Mouse (Mus musculus) heart, postnatal 36 days (tissue): ENCODE measurements around the gene Pard3. TPM values are rescaled to one million over a fixed set of nuclear protein-coding genes. Genes with fewer than 3 reads are reported as not detected.

Experiments
- DNase-seq, 2 experiments: peaks; one replicate each; pipeline ENCODE4 v3.0.0; 2021 to 2022
- intact Hi-C: fragments of 180-260 bp; cut with DNase I; formaldehyde crosslinking; loops from one replicate; pipeline ENCODE4 v1.15.1; 2025
- total RNA-seq, 2 experiments: library from RNA; stranded (reverse); gene quantifications; 2 replicates each; pipeline ENCODE4 v1.2.3; 2021

Pard3 gene
- total RNA-seq, 2 experiments from 2014 or later, result 30.9 to 33.5 TPM

DNA sequence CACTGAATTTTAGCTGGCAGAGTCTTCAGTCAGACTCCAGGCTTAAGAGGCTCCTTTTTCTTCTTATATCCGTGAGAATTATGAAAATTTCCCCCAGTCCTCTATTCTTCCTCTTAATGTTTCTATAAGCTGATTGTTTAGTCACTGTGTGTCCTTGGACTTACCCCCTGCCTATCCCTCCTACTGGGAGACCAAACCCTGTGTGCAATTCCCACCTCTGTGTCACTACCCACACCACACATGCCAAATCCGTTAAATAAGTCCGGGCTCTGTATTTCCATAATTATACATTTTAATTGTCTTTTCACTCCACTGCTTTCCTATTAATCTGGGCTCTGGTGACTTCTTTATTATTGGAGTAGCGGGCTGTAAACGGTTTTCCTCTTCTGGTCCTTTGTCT, 203.1 kb downstream of the Pard3 start:
- DNase-seq, result no peak
- intact Hi-C loops, result loop anchor here (5.0 kb wide), 1 partner anchor 74 kb away; no protein-coding TSS in a partner anchor

GRCm38 (mm10) chr8:127268239-127269024, 204.7 kb downstream of the Pard3 start:
- intact Hi-C loops, result loop anchor here (5.0 kb wide), 1 partner anchor 76 kb away; no protein-coding TSS in a partner anchor

DNA sequence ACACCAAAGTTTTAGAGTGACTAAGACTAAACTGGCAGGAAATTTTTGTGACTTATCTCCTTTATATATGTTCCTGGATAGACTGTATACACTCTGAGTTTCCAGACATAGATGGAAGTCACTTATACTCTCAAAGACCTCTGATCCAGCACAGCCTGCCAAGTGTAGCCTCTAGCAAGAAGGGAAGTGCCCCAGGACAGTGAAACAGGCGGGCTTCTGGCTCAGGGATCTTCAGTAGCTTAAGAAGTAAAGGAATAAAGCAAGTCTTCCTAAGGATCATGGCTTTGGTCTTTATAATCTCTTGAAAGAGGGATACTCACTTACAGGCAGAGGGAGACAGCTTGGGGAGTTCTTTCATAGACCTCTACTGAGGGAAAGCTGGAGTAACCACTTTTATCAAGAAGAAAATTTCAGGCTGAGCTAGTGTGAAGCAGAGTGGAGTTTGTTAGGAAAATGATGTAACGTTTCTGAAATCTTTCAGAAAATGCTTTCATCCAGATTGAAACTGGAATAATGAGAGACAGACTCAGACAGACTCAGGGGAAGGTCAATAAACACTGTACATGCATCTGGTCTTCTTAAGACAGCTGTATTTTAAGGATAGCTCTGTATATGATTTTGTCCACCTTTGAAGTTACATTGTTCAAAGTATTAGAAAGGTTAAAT, 205.5 kb downstream of the Pard3 start:
- no peak for DNase-seq
- intact Hi-C loops, result loop anchor here (5.0 kb wide), 1 partner anchor 77 kb away; no protein-coding TSS in a partner anchor

More at GRCm38 (mm10) chr8:127268239-127269024, 204.7 kb downstream of the Pard3 start:
- DNase-seq, result no peak

- intact Hi-C loops, result no loop called here
Observed at GRCm38 (mm10) chr8:127271186-127271585, 207.5 kb downstream of the Pard3 start.

GRCm38 (mm10) chr8:127280299-127280974, 216.7 kb downstream of the Pard3 start:
- DNase-seq, result no peak
- intact Hi-C loops, result no loop called here

More at GRCm38 (mm10) chr8:127271186-127271585, 207.5 kb downstream of the Pard3 start:
- no peak for DNase-seq

DNA sequence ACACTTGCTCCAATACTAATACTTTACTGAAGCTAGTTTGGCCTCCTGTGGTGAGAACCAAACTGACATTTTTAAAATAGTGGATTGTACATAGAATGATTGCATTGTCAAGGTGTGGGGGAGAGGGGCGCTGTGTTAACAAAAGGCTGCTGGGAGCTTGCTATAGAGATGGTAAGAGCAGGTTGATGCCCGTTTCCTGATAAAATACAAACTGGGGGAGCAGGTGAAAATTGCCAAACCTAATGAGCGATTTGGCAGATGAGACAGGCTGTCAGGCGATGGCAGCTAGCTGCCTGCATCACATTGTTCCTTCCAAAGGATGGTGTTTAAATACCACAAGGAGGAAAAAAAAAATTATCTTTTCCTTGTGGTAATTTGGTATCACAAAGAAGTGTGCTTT, 217.3 kb downstream of the Pard3 start:
- no peak for DNase-seq
- intact Hi-C loops, result no loop called here

GRCm38 (mm10) chr8:127284462-127285216, 220.9 kb downstream of the Pard3 start:
- intact Hi-C loops, result no loop called here
- DNase-seq, result no peak

GRCm38 (mm10) chr8:127287816-127288215, 224.1 kb downstream of the Pard3 start:
- intact Hi-C loops, result no loop called here
- DNase-seq, result no peak

DNA sequence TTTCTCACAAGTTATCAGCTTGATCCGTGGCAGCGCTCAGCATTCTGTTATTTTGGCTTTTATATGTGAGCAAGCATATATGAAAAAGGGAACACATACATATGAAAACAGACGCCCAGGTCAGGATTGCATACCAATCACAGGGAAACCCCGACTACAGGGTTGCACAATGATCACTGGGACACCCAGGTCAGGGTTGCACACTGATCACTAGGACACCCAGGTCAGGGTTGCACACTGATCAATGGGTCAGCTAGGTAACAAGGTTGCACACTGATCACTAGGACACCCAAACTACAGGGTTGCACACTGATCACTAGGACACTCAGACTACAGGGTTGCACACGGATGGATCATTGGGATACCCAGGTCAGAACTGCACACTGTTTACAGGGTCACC, 228.6 kb downstream of the Pard3 start:
- intact Hi-C loops, result no loop called here
- DNase-seq, result no peak

GRCm38 (mm10) chr8:127293025-127293729, 229.5 kb downstream of the Pard3 start:
- no peak for DNase-seq
- intact Hi-C loops, result no loop called here

- intact Hi-C loops, result no loop called here
- DNase-seq, result no peak
Observed at GRCm38 (mm10) chr8:127294061-127294460, 230.4 kb downstream of the Pard3 start.

DNA sequence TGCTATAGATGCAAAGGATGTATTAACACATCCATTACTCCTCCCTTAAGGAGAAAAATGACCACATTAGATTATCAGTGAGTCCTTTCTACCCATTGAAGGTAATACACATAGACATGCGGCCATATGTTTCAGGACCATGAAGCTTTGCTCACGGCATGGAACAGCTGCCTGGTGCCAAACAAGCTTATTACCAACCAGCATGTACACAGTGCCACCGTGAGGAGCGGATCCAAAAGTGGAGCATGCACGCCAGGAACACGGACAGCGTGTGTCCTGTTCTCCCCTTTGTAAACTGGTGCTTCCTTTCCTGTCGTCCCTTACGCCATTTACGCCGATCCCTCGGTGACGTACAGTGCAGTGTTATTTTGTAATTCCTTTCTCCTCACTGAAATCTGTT, 232.2 kb downstream of the Pard3 start:
- intact Hi-C loops, result no loop called here
- no peak for DNase-seq

DNA sequence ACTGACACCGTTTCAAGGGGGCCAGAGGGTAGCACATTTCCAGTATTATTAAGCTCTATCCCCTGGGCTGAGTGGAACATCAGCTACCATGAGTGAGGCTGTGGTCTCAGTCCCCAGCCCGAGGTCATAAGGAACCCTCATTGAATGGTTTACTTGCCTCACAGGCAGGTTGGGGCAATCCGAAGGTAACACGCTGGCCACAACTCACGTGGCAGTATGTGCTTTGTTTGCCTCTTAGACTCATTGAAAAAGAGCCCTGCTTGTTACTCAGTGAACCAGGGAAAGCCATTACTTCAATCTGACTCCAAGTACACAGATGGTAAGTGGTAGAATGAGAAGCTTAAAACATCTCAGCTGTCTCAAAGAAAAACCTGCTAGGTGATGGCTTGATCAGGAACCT, 236.8 kb downstream of the Pard3 start:
- DNase-seq, result no peak
- intact Hi-C loops, result no loop called here

DNA sequence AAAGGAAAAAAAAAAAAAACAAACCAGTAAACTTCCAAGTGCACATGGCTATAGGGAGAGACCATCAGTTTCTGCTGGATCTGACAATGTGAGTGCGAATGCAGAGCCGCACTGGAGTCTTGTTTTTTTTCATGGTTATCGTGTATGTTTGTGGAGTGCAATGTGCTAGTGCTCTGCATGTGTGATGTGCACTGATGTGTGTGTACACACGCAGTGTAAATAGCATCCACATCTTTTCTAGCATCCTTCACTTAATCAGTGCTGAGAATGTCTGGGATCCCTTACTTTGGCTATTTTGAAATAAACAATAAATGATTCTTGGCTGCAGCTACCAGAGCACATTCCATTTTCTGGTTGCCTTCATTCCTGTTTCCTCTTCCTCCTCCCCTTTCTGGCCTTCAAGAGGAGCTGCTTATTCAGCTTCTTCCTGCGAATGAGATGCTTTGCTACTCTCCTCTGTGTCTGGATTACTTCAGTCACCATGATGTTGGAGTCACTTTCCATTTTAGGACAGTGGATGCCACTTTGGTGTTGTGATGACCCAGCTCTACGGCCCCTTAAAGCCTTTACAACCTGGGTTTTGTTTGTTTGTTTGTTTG, 239.3 kb downstream of the Pard3 start:
- intact Hi-C loops, result no loop called here
- no peak for DNase-seq

DNA sequence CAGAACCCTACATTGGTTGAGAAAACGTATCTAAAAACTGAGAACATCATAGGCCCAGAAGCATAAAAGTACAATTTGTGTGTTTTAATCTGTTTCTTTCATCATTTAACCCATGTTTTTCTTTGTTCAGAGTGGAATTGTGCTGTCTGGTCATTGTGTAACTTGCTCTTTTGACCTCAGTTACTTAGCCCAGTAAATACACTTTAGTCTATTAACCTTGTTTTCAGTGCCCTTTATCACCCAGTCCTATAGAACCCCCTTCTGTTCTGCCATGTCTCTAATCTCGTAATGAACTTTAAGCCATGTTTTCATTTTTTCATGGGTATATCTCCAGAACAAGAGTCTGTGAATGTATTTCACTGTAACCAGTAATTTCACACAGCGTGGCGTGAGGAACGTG, 243.3 kb downstream of the Pard3 start:
- DNase-seq, result no peak
- intact Hi-C loops, result no loop called here

DNA sequence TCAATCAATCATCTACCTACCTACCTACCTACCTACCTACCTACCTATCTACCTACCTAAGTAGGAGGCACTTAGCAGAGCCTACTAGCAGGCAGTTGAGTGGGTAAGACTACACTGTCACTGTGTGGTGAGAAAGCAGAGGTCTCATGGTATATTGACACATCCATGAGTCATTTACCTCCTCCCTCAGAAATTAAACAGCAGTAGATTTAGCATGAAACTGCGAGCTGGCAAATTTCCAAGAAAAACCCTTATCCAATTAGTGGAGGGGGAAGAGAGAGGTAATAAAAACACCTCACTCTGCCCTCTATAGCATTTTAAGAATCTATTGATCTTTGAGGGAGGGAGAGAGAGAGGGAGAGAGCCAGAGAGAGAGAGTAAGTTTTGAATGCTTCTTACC, 245.7 kb downstream of the Pard3 start:
- DNase-seq, result no peak

GRCm38 (mm10) chr8:127315811-127316210, 252.1 kb downstream of the Pard3 start:
- no peak for DNase-seq
- intact Hi-C loops, result no loop called here

More for the DNA sequence above, 245.7 kb downstream of the Pard3 start:
- intact Hi-C loops, result no loop called here

DNA sequence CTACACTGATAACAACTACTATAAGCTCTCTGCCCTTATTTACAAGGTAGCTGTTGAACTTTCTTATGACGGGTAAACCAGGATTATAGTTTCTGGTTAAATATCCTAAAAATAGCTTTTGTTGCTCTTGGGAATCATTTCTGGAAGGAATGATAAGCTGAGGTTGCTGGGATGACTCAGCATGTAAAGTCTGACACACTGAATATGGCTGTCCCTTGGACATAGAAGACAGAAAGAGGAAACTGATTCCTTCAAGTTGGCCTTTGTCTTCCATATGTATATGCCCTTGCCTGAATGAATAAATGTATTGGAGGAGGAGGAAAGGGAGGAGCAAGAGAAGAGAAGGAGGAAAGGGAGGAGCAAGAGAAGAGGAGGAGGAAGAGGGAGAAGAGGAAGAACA, 254.2 kb downstream of the Pard3 start:
- intact Hi-C loops, result no loop called here
- DNase-seq, result no peak

GRCm38 (mm10) chr8:127318377-127319159, 254.9 kb downstream of the Pard3 start:
- intact Hi-C loops, result no loop called here
- DNase-seq, result no peak
